Mouse (Mus musculus) liver, adult 2 months (tissue): ENCODE measurements around the gene Pcdh8. TPM values are rescaled to one million over a fixed set of nuclear protein-coding genes. Genes with fewer than 3 reads are reported as not detected.
A peak's percentile ranks its signal among the peaks of the same experiment; 100 is the strongest.

Experiments used
- DNase-seq: peaks from one replicate; pipeline ENCODE4 v3.0.0-alpha.2; 2011; ENCODE audit warnings: low read depth, low spot score; ENCODE audit errors: extremely low read depth
- H3K27ac ChIP-seq: fragments of 200-500 bp; replicated peaks from 2 replicates; pipeline ENCODE4 v1.5.1; 2012; ENCODE audit warnings: low read depth, mild to moderate bottlenecking, control low read depth, inconsistent platforms, low read length; ENCODE audit not compliant: insufficient read depth
- H3K27me3 ChIP-seq: fragments of 200-500 bp; 2 replicates; pipeline ENCODE4 v1.6.1; 2012; ENCODE audit warnings: mild to moderate bottlenecking, moderate library complexity, low read length, inconsistent platforms; ENCODE audit not compliant: control insufficient read depth, insufficient read depth
- H3K36me3 ChIP-seq: fragments of 200-500 bp; 2 replicates; pipeline ENCODE4 v1.6.1; 2012; ENCODE audit warnings: low read length, inconsistent platforms; ENCODE audit not compliant: control insufficient read depth, insufficient read depth
- H3K4me1 ChIP-seq: fragments of 200-500 bp; 2 replicates; pipeline ENCODE4 v1.6.1; 2011; ENCODE audit warnings: low read length; ENCODE audit not compliant: control insufficient read depth, insufficient read depth
- H3K4me3 ChIP-seq: fragments of 200-500 bp; 2 replicates; pipeline ENCODE4 v1.5.1; 2011; ENCODE audit warnings: low read depth, mild to moderate bottlenecking, control low read depth, low read length, moderate library complexity; ENCODE audit not compliant: insufficient read depth
- H3K79me2 ChIP-seq: fragments of 200-500 bp; 2 replicates; pipeline ENCODE4 v1.6.1; 2012; ENCODE audit warnings: inconsistent platforms, mild to moderate bottlenecking, low read length, moderate library complexity; ENCODE audit not compliant: control insufficient read depth, insufficient read depth
- H3K9ac ChIP-seq: fragments of 200-500 bp; 2 replicates; pipeline ENCODE4 v1.6.1; 2012; ENCODE audit warnings: low read depth, mild to moderate bottlenecking, control low read depth, inconsistent platforms, low read length
- CTCF ChIP-seq: fragments of 200-500 bp; IDR thresholded peaks from 2 replicates; pipeline ENCODE4 v1.5.1; 2011; ENCODE audit warnings: low read depth, low read length, control low read depth
- POLR2A ChIP-seq: fragments of 200-500 bp; IDR thresholded peaks from 2 replicates; pipeline ENCODE4 v1.6.1; 2011; ENCODE audit warnings: low read length, control low read depth; ENCODE audit not compliant: insufficient read depth; ENCODE audit errors: extremely low read depth
- WGBS: fragments of 180-500 bp; shearing (Covaris S2); methylation state at CpG from one replicate; pipeline ENCODE4 v1.1.7; 2018; 5-methylcytosine and 5-hydroxymethylcytosine counted together
- polyA plus RNA-seq: library from polyadenylated mRNA; depleted of rRNA; stranded (reverse); fragments of >200 nt; gene quantifications from 2 replicates; pipeline ENCODE4 v1.2.3, GENCODE M21; 2012
- total RNA-seq: library from RNA; depleted of rRNA; stranded (reverse); fragments of >200 nt; gene quantifications from 2 replicates; pipeline ENCODE4 v1.2.3, GENCODE M21; 2014

The Pcdh8 gene
- total and polyA plus RNA-seq, 2 experiments = not detected

- no peaks in the 10 kb centered on the region for H3K79me2 ChIP-seq
- no peak for DNase-seq
- no peak overlapping the region for H3K27ac ChIP-seq
- H3K4me1 ChIP-seq = no peaks in the 10 kb centered on the region
- no peak overlapping the region for H3K4me3 ChIP-seq
- H3K36me3 ChIP-seq = no peaks in the 10 kb centered on the region
- peaks cover 47% of the 10 kb centered on the region for H3K27me3 ChIP-seq
- TF ChIP-seq POLR2A (no peak), CTCF (no peak)
- no peak overlapping the region for H3K9ac ChIP-seq
- 6% methylated on average over 20 of the region's 20 CpGs for WGBS
Observed at GRCm38 (mm10) chr14:79771802-79772511, 845 bp upstream of the Pcdh8 start.

DNA sequence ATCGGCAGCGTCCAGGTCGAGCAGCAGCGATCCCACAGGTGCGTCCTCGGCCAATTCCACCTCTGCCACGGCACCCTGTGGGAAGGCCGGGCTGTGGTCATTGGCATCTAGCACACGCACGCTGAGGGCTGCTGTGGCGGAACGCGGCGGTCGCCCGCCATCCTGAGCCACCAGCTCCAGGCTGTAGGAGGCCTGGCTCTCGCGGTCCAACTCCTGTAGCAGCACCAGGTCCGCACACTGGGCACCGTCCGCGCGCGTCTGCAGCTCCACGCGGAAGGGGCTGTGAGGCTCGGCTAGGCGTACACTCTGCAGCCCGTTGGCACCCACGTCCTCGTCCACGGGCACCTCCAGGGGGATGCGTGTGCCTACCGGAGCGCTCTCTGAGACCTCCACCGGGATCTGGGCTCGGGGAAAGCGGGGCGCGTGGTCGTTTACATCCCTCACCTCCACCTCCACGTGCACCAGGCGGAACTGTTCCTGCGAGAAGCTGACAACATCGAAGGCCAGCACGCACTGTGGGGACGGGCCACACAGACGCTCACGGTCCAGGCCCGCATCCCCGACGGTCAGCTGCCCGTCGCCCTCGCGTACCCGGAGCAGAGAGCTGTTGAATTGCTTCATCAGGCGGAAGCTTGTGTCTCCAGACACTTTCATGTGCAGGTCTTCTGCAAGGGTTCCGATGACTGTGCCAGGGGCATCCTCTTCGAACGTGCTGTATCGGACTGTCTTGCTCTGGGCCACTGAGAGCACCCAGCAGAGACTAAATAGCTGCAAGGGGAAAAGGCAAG, 612 bp downstream of the Pcdh8 start:
- no peaks in the 10 kb centered on the region for H3K4me1 ChIP-seq
- no peak overlapping the region for H3K27ac ChIP-seq
- no peak for TF ChIP-seq POLR2A
- TF ChIP-seq CTCF = no peak
- H3K27me3 ChIP-seq = peaks cover 46% of the 10 kb centered on the region
- H3K36me3 ChIP-seq = no peaks in the 10 kb centered on the region
- no peak for DNase-seq
- H3K4me3 ChIP-seq = no peak overlapping the region
- 7% methylated on average over 62 of the region's 62 CpGs for WGBS
- no peaks in the 10 kb centered on the region for H3K79me2 ChIP-seq
- no peak overlapping the region for H3K9ac ChIP-seq

DNA sequence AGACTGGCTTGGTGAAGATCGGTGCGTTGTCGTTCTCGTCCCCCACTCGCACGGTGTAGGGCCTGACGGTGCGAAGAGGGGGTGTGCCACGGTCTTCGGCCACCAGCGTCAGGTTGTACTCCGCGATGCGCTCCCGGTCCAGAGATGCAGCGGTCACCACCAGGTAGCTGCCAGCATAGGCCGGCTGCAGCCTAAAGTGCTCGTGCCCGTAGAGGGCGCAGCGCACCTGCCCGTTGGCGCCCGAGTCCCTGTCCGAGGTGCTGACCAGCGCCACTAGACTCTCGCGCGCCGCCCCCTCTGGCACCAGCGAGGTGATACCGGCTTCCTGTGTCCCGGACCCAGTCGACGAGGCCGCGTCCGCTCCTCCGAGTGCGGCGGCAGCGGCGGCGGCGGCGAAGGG, 1.5 kb downstream of the Pcdh8 start:
- no peak overlapping the region for H3K4me3 ChIP-seq
- peak; percentile 4 for DNase-seq
- no peak overlapping the region for H3K27ac ChIP-seq
- no peaks in the 10 kb centered on the region for H3K79me2 ChIP-seq
- peaks cover 44% of the 10 kb centered on the region for H3K27me3 ChIP-seq
- H3K9ac ChIP-seq = no peak overlapping the region
- H3K36me3 ChIP-seq = no peaks in the 10 kb centered on the region
- H3K4me1 ChIP-seq = no peaks in the 10 kb centered on the region
- 3% methylated on average over 46 of the region's 46 CpGs for WGBS
- no peak for TF ChIP-seq POLR2A
- TF ChIP-seq CTCF = peak; percentile 63

- peaks cover 43% of the 10 kb centered on the region for H3K27me3 ChIP-seq
- DNase-seq = no peak
Observed at GRCm38 (mm10) chr14:79768996-79769395, 2.1 kb downstream of the Pcdh8 start.

GRCm38 (mm10) chr14:79768076-79768830, 2.9 kb downstream of the Pcdh8 start:
- no peak overlapping the region for H3K27ac ChIP-seq
- peaks cover 37% of the 10 kb centered on the region for H3K27me3 ChIP-seq
- TF ChIP-seq POLR2A = no peak
- no peak for TF ChIP-seq CTCF
- no peaks in the 10 kb centered on the region for H3K36me3 ChIP-seq
- H3K4me3 ChIP-seq = no peak overlapping the region
- H3K79me2 ChIP-seq = no peaks in the 10 kb centered on the region
- DNase-seq = no peak
- H3K9ac ChIP-seq = no peak overlapping the region
- 5% methylated on average over 58 of the region's 59 CpGs for WGBS
- no peaks in the 10 kb centered on the region for H3K4me1 ChIP-seq

More at GRCm38 (mm10) chr14:79768996-79769395, 2.1 kb downstream of the Pcdh8 start:
- WGBS = 11% methylated on average over 30 of the region's 30 CpGs
- Histone ChIP-seq H3K79me2 (no peaks in the 10 kb centered on the region), H3K4me1 (no peaks in the 10 kb centered on the region), H3K4me3 (no peak overlapping the region), H3K36me3 (no peaks in the 10 kb centered on the region), H3K27ac (no peak overlapping the region), H3K9ac (no peak overlapping the region)
- TF ChIP-seq POLR2A = no peak
- TF ChIP-seq CTCF = no peak
